Mouse (Mus musculus): ENCODE data around the gene Crlf1. TPM values are rescaled to one million over a fixed set of nuclear protein-coding genes. Genes with fewer than 3 reads are reported as not detected.

The Crlf1 gene
- polyA plus RNA-seq, 1 experiment from 2014 or later: 10.0 TPM

DNA sequence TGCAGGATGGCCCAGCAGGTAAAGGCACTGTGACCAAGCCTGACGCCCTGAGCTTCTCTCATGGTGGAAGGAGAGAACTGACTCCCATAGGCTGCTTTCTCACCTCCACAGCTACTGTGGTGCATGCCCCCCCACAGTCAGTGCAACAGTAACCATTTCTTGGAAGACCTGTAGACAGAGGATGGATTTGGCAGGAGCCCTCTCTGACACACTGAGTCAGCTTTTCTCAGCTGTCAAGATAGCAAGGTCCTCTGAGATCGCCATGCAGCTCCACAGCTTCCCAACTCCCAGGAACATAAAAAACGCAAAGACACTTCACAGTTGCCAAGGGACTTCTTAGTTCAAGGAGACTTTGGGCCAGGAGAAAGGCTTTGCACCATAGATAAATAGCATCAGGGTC is 34.5 kb upstream of the Crlf1 start:
- Histone ChIP-seq H3K9me3 (ENCODE audit: control insufficient read depth, low read length) (no peaks in the 10 kb centered on the region), H3K36me3 (ENCODE audit: control insufficient read depth, insufficient read depth, low read length) (no peaks in the 10 kb centered on the region), H3K27me3 (ENCODE audit: control insufficient read depth, insufficient read depth, low read length) (no peaks in the 10 kb centered on the region), H3K4me1 (ENCODE audit: control insufficient read depth, insufficient read depth, low read length) (no peaks in the 10 kb centered on the region), H3K9ac (replicated peaks; ENCODE audit: low read depth, low read length) (no peak overlapping the region), H3K4me3 (ENCODE audit: low read depth, low read length) (no peak overlapping the region), H3K27ac (ENCODE audit: low read depth, low read length) (no peak overlapping the region), H3K4me2 (ENCODE audit: low read depth, low read length) (no peak overlapping the region)
- no peak for ATAC-seq (ENCODE audit: low read depth)
- 84% methylated on average over 3 of the region's 3 CpGs for whole genome bisulfite sequencing

DNA sequence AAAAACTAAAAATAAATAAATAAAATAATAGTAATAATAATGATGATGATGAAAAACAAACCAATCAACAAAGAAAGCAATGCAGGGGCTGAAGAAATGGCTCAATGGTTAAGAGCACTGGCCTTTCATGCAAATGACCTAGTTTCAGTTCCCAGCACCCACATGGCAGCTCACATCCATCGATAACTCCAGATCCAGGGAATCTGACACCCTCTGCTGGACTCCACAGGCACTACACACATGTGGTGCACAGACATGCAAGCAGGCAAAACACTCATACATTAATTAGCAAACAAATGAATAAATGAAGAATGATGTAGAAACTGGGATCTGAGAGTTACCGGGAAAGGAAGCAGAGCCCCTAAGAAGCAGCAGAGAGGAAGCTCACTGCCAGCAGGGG is 33.3 kb upstream of the Crlf1 start:
- Histone ChIP-seq H3K27ac (ENCODE audit: low read depth, low read length) (no peak overlapping the region), H3K4me3 (ENCODE audit: low read depth, low read length) (no peak overlapping the region), H3K9me3 (ENCODE audit: control insufficient read depth, low read length) (no peaks in the 10 kb centered on the region), H3K27me3 (ENCODE audit: control insufficient read depth, insufficient read depth, low read length) (no peaks in the 10 kb centered on the region), H3K4me1 (ENCODE audit: control insufficient read depth, insufficient read depth, low read length) (no peaks in the 10 kb centered on the region), H3K9ac (replicated peaks; ENCODE audit: low read depth, low read length) (no peak overlapping the region), H3K36me3 (ENCODE audit: control insufficient read depth, insufficient read depth, low read length) (no peaks in the 10 kb centered on the region), H3K4me2 (ENCODE audit: low read depth, low read length) (no peak overlapping the region)
- WGBS: 100% methylated on average over 2 of the region's 2 CpGs
- no peak for ATAC-seq (ENCODE audit: low read depth)

DNA sequence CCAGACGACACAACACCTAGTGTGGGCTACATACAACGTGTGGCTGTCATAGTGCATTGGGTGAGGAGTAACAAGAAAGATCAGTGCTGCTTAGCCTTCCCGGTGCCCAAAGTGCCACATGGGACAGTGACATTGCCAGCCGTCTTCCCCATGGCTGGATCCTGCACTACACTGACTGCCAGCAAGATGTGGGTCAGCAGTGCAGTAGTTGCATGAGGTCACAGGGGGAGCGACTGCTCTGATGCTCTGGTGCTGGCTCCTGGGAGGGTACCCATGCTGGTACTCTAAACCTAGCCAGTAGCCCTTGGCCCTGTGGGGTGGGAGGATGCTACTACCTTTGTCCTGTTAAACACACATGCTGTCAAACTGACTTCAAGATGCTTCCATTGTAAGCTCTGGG is 32.8 kb upstream of the Crlf1 start:
- Histone ChIP-seq H3K27me3 (ENCODE audit: control insufficient read depth, insufficient read depth, low read length) (no peaks in the 10 kb centered on the region), H3K27ac (ENCODE audit: low read depth, low read length) (no peak overlapping the region), H3K9ac (replicated peaks; ENCODE audit: low read depth, low read length) (no peak overlapping the region), H3K4me1 (ENCODE audit: control insufficient read depth, insufficient read depth, low read length) (no peaks in the 10 kb centered on the region), H3K4me2 (ENCODE audit: low read depth, low read length) (no peak overlapping the region), H3K9me3 (ENCODE audit: control insufficient read depth, low read length) (no peaks in the 10 kb centered on the region), H3K36me3 (ENCODE audit: control insufficient read depth, insufficient read depth, low read length) (no peaks in the 10 kb centered on the region), H3K4me3 (ENCODE audit: low read depth, low read length) (no peak overlapping the region)
- 97% methylated on average over 5 of the region's 5 CpGs for WGBS
- no peak for ATAC-seq (ENCODE audit: low read depth)

DNA sequence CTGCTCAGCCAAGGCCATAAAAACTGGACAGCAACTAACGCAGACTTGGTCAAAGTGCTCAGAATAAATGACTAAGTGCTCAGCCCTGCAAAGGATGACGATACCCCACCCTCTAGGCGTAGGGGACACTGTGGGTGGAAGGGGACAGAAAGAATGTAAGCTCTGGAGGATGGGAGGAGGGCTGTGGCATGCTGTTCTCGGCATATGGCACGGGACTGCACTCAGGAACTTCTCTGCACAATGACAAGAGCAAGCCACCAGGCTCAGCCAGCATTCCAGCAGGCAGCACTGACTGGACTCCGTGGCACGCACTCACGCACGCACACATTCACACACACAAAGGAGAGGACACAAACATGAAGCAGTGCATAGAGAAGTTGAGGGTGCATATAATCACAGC is 32.4 kb upstream of the Crlf1 start:
- Histone ChIP-seq H3K9me3 (ENCODE audit: control insufficient read depth, low read length) (no peaks in the 10 kb centered on the region), H3K9ac (replicated peaks; ENCODE audit: low read depth, low read length) (no peak overlapping the region), H3K4me3 (ENCODE audit: low read depth, low read length) (no peak overlapping the region), H3K27ac (ENCODE audit: low read depth, low read length) (no peak overlapping the region), H3K4me2 (ENCODE audit: low read depth, low read length) (no peak overlapping the region), H3K27me3 (ENCODE audit: control insufficient read depth, insufficient read depth, low read length) (no peaks in the 10 kb centered on the region), H3K36me3 (ENCODE audit: control insufficient read depth, insufficient read depth, low read length) (no peaks in the 10 kb centered on the region), H3K4me1 (ENCODE audit: control insufficient read depth, insufficient read depth, low read length) (no peaks in the 10 kb centered on the region)
- ATAC-seq (ENCODE audit: low read depth): no peak
- WGBS: 77% methylated on average over 9 of the region's 9 CpGs

DNA sequence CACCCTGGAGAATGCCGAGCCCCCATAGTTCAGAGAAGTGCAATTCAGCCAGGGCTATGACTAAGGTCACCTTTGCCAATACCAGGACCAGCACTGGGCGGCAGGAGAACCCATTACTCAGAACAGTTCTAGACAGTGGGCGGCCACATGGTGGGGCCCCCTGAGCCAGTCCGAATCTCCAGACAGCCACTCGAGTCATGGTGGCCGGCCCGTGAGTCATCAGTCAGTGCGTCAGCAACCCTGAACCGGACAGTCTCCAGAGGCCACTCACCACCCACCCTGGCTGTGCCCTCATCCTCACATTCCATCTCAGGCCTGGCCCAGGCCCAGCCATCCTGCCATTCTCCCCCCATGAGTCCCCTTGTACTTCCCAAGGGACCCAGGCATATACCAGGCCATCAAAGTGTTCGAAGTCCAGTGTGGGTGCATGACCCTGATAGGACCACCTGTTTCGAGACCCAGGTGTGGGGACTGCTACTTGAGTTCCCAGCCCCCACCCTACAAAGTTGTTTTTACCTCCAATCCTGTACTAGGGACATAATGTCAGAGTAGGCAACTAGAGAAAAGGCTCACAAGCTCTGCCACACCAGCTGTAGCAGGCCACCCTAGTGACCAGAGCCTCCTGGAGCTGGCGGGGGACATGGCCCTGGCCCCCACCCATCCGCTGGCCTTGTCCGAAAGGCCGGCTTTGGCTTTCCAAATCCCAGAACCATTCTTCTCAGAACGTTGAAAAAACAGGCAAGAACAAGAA is 31.0 kb upstream of the Crlf1 start:
- Histone ChIP-seq H3K4me1 (ENCODE audit: control insufficient read depth, insufficient read depth, low read length) (no peaks in the 10 kb centered on the region), H3K9me3 (ENCODE audit: control insufficient read depth, low read length) (no peaks in the 10 kb centered on the region), H3K9ac (replicated peaks; ENCODE audit: low read depth, low read length) (no peak overlapping the region), H3K36me3 (ENCODE audit: control insufficient read depth, insufficient read depth, low read length) (no peaks in the 10 kb centered on the region), H3K4me2 (ENCODE audit: low read depth, low read length) (no peak overlapping the region), H3K4me3 (ENCODE audit: low read depth, low read length) (no peak overlapping the region), H3K27me3 (ENCODE audit: control insufficient read depth, insufficient read depth, low read length) (no peaks in the 10 kb centered on the region), H3K27ac (ENCODE audit: low read depth, low read length) (no peak overlapping the region)
- ATAC-seq (ENCODE audit: low read depth): no peak
- WGBS: 92% methylated on average over 16 of the region's 16 CpGs

DNA sequence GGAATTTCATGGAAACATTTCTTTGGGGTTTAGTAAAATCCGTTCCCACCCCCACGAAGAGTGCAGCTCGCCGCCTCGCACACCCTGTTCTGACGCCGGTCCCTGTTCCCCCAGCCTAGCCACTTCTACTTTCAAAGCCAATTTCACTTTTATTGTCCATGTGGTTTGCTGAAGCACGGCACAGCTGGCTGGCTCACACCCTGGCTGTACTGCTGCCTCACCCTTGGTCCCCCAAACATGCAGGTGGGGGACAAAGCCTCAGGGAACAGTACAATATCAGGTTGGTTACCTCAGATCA is 30.5 kb upstream of the Crlf1 start:
- H3K36me3 ChIP-seq (ENCODE audit: control insufficient read depth, insufficient read depth, low read length): no peaks in the 10 kb centered on the region
- no peaks in the 10 kb centered on the region for H3K4me1 ChIP-seq (ENCODE audit: control insufficient read depth, insufficient read depth, low read length)
- H3K4me2 ChIP-seq (ENCODE audit: low read depth, low read length): no peak overlapping the region
- H3K27ac ChIP-seq (ENCODE audit: low read depth, low read length): no peak overlapping the region
- H3K9ac ChIP-seq (replicated peaks; ENCODE audit: low read depth, low read length): no peak overlapping the region
- no peaks in the 10 kb centered on the region for H3K27me3 ChIP-seq (ENCODE audit: control insufficient read depth, insufficient read depth, low read length)
- H3K4me3 ChIP-seq (ENCODE audit: low read depth, low read length): no peak overlapping the region
- 82% methylated on average over 8 of the region's 8 CpGs for WGBS
- no peak for ATAC-seq (ENCODE audit: low read depth)
- H3K9me3 ChIP-seq (ENCODE audit: control insufficient read depth, low read length): no peaks in the 10 kb centered on the region

DNA sequence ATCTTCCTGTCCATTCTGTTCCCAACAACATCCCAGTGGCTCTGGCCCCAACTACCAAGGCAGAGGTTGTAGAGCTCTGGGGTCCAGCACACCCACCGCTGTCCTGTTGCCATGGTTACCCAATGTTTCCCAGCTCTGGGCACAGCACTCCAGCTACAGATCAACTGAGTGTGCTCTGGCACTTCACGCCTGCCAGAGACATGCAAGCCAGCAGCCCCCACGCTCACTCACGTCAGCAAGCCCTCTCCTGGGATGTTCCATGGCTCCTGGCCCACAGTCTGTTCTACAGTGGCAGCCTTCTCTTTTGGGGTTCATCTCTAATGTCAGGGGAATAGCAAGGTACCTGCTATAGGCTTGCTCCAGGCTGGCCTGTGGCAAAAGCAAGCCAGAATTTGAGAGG is 29.7 kb upstream of the Crlf1 start:
- H3K27me3 ChIP-seq (ENCODE audit: control insufficient read depth, insufficient read depth, low read length): no peaks in the 10 kb centered on the region
- H3K4me1 ChIP-seq (ENCODE audit: control insufficient read depth, insufficient read depth, low read length): no peaks in the 10 kb centered on the region
- H3K9me3 ChIP-seq (ENCODE audit: control insufficient read depth, low read length): no peaks in the 10 kb centered on the region
- H3K27ac ChIP-seq (ENCODE audit: low read depth, low read length): no peak overlapping the region
- no peak overlapping the region for H3K9ac ChIP-seq (replicated peaks; ENCODE audit: low read depth, low read length)
- no peaks in the 10 kb centered on the region for H3K36me3 ChIP-seq (ENCODE audit: control insufficient read depth, insufficient read depth, low read length)
- H3K4me3 ChIP-seq (ENCODE audit: low read depth, low read length): no peak overlapping the region
- no peak for ATAC-seq (ENCODE audit: low read depth)
- WGBS: 65% methylated on average over 4 of the region's 4 CpGs
- H3K4me2 ChIP-seq (ENCODE audit: low read depth, low read length): no peak overlapping the region

DNA sequence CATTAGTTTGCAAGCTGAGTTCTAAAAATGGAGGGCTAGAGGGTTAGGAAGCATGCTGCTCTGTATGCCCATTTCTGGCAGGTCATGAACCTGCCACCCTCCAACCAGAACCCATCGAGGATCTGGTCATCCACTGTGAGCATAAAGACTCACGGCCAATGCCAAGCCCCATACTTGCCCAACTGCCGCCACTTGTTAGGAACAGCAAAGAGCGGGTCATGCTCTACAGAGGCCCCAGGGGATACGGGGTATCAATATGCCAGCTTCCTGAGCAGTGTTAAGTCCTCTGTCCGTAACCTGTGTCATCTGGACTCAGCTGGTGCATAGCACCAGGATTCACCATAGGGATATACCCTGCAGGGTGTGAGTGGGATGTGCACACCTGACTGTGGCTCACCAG is 28.8 kb upstream of the Crlf1 start:
- Histone ChIP-seq H3K27ac (ENCODE audit: low read depth, low read length) (no peak overlapping the region), H3K4me2 (ENCODE audit: low read depth, low read length) (no peak overlapping the region), H3K4me3 (ENCODE audit: low read depth, low read length) (no peak overlapping the region), H3K9ac (replicated peaks; ENCODE audit: low read depth, low read length) (no peak overlapping the region), H3K9me3 (ENCODE audit: control insufficient read depth, low read length) (no peaks in the 10 kb centered on the region), H3K27me3 (ENCODE audit: control insufficient read depth, insufficient read depth, low read length) (no peaks in the 10 kb centered on the region), H3K4me1 (ENCODE audit: control insufficient read depth, insufficient read depth, low read length) (no peaks in the 10 kb centered on the region), H3K36me3 (ENCODE audit: control insufficient read depth, insufficient read depth, low read length) (no peaks in the 10 kb centered on the region)
- 93% methylated on average over 6 of the region's 6 CpGs for WGBS
- no peak for ATAC-seq (ENCODE audit: low read depth)

DNA sequence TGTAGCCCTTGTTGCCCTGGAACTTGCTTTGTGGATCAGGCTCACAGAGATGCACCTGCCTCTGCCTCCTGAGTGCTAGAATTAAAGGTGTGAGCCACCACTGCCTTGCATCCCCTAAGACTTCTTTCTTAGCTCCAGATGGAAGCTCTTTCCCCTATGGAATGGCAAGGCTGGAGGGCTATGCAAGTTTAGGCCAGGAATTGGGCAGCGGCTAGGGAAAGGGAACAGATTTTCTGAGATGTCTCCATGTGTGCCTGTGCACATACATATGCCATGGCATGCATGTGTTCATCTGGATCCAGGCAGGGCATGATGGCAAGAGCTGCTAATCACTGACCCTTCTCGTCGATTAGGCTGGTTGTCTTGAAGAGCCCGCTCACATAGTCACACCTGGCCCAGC is 27.3 kb upstream of the Crlf1 start:
- 97% methylated on average over 4 of the region's 4 CpGs for WGBS
- no peak for ATAC-seq (ENCODE audit: low read depth)

More for the DNA sequence above, 27.3 kb upstream of the Crlf1 start:
- Histone ChIP-seq H3K4me3 (ENCODE audit: low read depth, low read length) (no peak overlapping the region), H3K9ac (replicated peaks; ENCODE audit: low read depth, low read length) (no peak overlapping the region), H3K27me3 (ENCODE audit: control insufficient read depth, insufficient read depth, low read length) (no peaks in the 10 kb centered on the region), H3K36me3 (ENCODE audit: control insufficient read depth, insufficient read depth, low read length) (no peaks in the 10 kb centered on the region), H3K9me3 (ENCODE audit: control insufficient read depth, low read length) (no peaks in the 10 kb centered on the region), H3K27ac (ENCODE audit: low read depth, low read length) (no peak overlapping the region), H3K4me2 (ENCODE audit: low read depth, low read length) (no peak overlapping the region), H3K4me1 (ENCODE audit: control insufficient read depth, insufficient read depth, low read length) (no peaks in the 10 kb centered on the region)
